Mouse (Mus musculus): ENCODE results near the gene Ndst4. TPM values are rescaled to one million over a fixed set of nuclear protein-coding genes. Genes with fewer than 3 reads are reported as not detected.

Ndst4 gene
- polyA plus RNA-seq, 2 experiments: 0.01 TPM; not detected in 1

DNA sequence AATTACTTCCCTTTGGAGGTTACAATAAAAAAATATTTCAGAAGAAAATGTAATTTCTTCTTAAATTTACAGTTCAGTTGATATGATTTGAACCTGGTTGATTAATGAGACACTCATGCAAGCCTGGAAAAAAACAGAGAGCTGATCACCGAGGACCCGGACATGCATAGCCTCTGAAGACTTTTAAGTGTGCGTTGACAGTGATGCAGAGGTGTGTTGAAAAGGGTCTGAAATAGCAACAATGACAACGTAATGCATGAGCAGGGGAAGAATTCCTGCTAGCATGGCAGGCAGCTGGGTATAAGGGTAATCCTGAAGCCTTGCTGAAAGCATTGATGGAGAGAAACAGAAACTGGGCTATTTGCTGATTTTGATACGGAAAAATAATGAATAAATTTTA is 106.2 kb downstream of the Ndst4 start:
- Histone ChIP-seq H3K4me1 (replicated peaks; ENCODE audit: control insufficient read depth in 2 of 2, insufficient read depth in 2 of 2, low read length in 1 of 2) (no peaks in the 10 kb centered on the region), H3K36me3 (replicated peaks; ENCODE audit: control insufficient read depth, insufficient read depth, low read depth) (no peaks in the 10 kb centered on the region), H3K4me3 (ENCODE audit: insufficient read depth in 1 of 2, low read depth in 2 of 2, low read length in 2 of 2) (no peak overlapping the region), H3K4me2 (ENCODE audit: low read depth) (no peak overlapping the region), H3K27me3 (ENCODE audit: control insufficient read depth, insufficient read depth, low read length) (no peaks in the 10 kb centered on the region), H3K9ac (replicated peaks) (no peak overlapping the region), H3K27ac (no peak overlapping the region), H3K9me3 (ENCODE audit: control insufficient read depth, low read length) (no peaks in the 10 kb centered on the region)
- 66% methylated on average over 5 of the region's 5 CpGs for WGBS (ENCODE audit: insufficient replicate concordance)
- no peak for ATAC-seq (ENCODE audit: insufficient read depth)
- no peak for DNase-seq (ENCODE audit: low read depth in 3 of 3, low spot score in 3 of 3)
- no peak for TF ChIP-seq CTCF (IDR thresholded peaks at IDR 0.05; ENCODE audit: low read depth)

DNA sequence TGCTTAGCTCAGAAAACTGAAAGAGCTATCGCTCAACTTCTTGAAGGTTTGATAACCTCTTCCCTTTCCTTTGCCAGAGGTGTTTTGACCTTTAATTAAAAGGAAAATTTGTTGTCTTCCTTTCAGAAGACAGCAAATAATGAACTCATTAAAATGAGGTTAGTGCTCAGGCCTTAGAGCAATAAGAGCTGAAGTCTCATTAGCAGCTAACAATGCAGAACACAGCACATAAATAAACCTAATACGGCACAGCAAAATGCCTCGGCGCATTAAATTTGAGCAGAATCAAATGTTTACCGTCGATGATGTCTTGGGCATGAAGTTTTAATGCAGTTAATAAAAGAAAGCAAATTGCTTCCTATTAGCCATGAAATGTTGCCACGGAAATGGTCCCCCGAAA is 129.5 kb downstream of the Ndst4 start:
- WGBS (ENCODE audit: insufficient replicate concordance): 72% methylated on average over 8 of the region's 8 CpGs
- Histone ChIP-seq H3K9me3 (ENCODE audit: control insufficient read depth, low read length) (no peaks in the 10 kb centered on the region), H3K9ac (replicated peaks) (no peak overlapping the region), H3K36me3 (replicated peaks; ENCODE audit: control insufficient read depth, insufficient read depth, low read depth) (no peaks in the 10 kb centered on the region), H3K27ac (no peak overlapping the region), H3K4me2 (ENCODE audit: low read depth) (no peak overlapping the region), H3K4me1 (replicated peaks; ENCODE audit: control insufficient read depth in 2 of 2, insufficient read depth in 2 of 2, low read length in 1 of 2) (no peaks in the 10 kb centered on the region), H3K4me3 (ENCODE audit: insufficient read depth in 1 of 2, low read depth in 2 of 2, low read length in 2 of 2) (no peak overlapping the region), H3K27me3 (ENCODE audit: control insufficient read depth, insufficient read depth, low read length) (no peaks in the 10 kb centered on the region)
- DNase-seq (ENCODE audit: low read depth in 3 of 3, low spot score in 3 of 3) (no peak), ATAC-seq (ENCODE audit: insufficient read depth) (no peak)
- TF ChIP-seq CTCF (IDR thresholded peaks at IDR 0.05; ENCODE audit: low read depth) (no peak), EP300 (IDR thresholded peaks at IDR 0.05; ENCODE audit: low read depth) (no peak)

DNA sequence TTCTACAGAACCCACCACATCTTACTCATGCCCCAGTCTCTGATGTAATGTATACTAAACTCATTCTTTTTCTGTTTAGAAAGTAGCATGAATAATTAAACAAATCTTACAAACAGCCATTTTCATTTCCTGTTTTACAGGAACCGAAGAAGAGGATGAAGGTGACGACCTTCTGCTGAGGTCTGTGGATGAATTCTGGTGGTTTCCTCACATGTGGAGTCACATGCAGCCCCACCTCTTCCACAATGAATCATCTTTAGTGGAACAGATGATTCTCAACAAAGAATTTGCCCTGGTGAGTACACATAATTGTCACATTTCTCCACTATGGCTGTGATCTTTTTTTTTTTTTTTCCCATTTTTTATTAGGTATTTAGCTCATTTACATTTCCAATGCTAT is 166.7 kb downstream of the Ndst4 start:
- WGBS (ENCODE audit: insufficient replicate concordance): 61% methylated on average over 2 of the region's 2 CpGs
- TF ChIP-seq CTCF (IDR thresholded peaks at IDR 0.05; ENCODE audit: low read depth): no peak
- TF ChIP-seq EP300 (IDR thresholded peaks at IDR 0.05; ENCODE audit: low read depth): no peak
- no peak overlapping the region for H3K4me2 ChIP-seq (ENCODE audit: low read depth)
- no peak for DNase-seq (ENCODE audit: low read depth in 3 of 3, low spot score in 3 of 3)
- no peaks in the 10 kb centered on the region for H3K36me3 ChIP-seq (replicated peaks; ENCODE audit: control insufficient read depth, insufficient read depth, low read depth)
- no peaks in the 10 kb centered on the region for H3K4me1 ChIP-seq (replicated peaks; ENCODE audit: control insufficient read depth in 2 of 2, insufficient read depth in 2 of 2, low read length in 1 of 2)
- no peak overlapping the region for H3K27ac ChIP-seq
- no peak for ATAC-seq (ENCODE audit: insufficient read depth)
- no peaks in the 10 kb centered on the region for H3K27me3 ChIP-seq (ENCODE audit: control insufficient read depth, insufficient read depth, low read length)
- no peak overlapping the region for H3K4me3 ChIP-seq (ENCODE audit: insufficient read depth in 1 of 2, low read depth in 2 of 2, low read length in 2 of 2)
- no peaks in the 10 kb centered on the region for H3K9me3 ChIP-seq (ENCODE audit: control insufficient read depth, low read length)
- no peak overlapping the region for H3K9ac ChIP-seq (replicated peaks)

DNA sequence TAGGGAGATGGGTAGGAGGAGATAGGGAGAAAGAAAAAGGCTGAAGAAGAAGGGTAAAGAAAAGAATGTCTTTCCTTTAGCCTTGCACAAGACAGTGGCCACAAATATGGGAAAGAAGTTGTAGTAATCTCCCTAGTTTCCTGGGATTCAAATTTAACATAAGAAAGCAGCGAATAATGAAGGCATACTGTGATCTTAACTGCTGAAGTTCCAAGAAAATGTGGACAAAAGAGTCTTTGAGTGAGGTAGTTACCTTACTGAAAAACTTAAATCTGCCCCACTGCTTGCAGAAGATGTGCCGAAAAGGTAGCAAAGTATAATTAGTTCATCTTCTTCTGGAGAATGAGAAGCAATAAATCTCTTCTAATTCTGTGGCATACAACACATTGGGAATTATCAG is 228.4 kb downstream of the Ndst4 start:
- no peak overlapping the region for H3K4me3 ChIP-seq (ENCODE audit: insufficient read depth in 1 of 2, low read depth in 2 of 2, low read length in 2 of 2)
- no peak overlapping the region for H3K27ac ChIP-seq
- WGBS (ENCODE audit: insufficient replicate concordance): 47% methylated on average over 2 of the region's 2 CpGs
- no peak overlapping the region for H3K9ac ChIP-seq (replicated peaks)
- ATAC-seq (ENCODE audit: insufficient read depth) (no peak), DNase-seq (ENCODE audit: low read depth in 3 of 3, low spot score in 3 of 3) (no peak)
- no peaks in the 10 kb centered on the region for H3K9me3 ChIP-seq (ENCODE audit: control insufficient read depth, low read length)
- H3K27me3 ChIP-seq (ENCODE audit: control insufficient read depth, insufficient read depth, low read length): no peaks in the 10 kb centered on the region
- H3K36me3 ChIP-seq (replicated peaks; ENCODE audit: control insufficient read depth, insufficient read depth, low read depth): no peaks in the 10 kb centered on the region
- H3K4me2 ChIP-seq (ENCODE audit: low read depth): no peak overlapping the region
- TF ChIP-seq EP300 (IDR thresholded peaks at IDR 0.05; ENCODE audit: low read depth) (no peak), CTCF (IDR thresholded peaks at IDR 0.05; ENCODE audit: low read depth) (no peak)
- no peaks in the 10 kb centered on the region for H3K4me1 ChIP-seq (replicated peaks; ENCODE audit: control insufficient read depth in 2 of 2, insufficient read depth in 2 of 2, low read length in 1 of 2)

DNA sequence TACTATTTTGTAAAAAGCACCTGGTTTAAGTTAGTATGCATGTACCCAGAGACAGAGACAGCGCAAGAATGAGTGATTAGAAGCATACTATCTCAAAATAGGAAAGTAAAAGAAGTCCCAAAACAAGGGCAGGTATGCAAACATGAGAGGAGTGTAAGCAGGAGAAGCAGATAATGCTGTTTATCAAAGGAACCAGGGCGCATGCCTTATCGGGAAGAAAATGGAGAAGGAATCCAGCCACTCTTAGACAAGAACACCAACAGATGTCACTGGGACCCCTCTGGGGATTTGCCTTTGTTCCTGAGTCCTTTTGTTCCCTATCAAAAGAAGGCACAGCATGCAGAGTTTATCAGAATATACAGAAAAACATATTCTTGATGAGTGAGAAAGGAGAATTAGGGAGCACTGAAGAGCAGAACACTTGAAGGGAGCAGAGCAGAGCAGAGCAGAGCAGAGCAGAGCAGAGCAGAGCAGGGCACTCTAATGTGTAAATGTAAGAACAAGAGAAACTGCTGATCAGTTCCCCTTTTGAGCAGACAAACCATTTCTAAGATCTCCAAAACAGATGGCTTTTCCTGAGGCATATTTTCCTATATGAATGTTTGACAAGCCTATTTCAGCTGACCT is 251.2 kb downstream of the Ndst4 start:
- Histone ChIP-seq H3K4me2 (ENCODE audit: low read depth) (no peak overlapping the region), H3K9me3 (ENCODE audit: control insufficient read depth, low read length) (no peaks in the 10 kb centered on the region), H3K27ac (no peak overlapping the region), H3K9ac (replicated peaks) (no peak overlapping the region), H3K4me1 (replicated peaks; ENCODE audit: control insufficient read depth in 2 of 2, insufficient read depth in 2 of 2, low read length in 1 of 2) (no peaks in the 10 kb centered on the region), H3K27me3 (ENCODE audit: control insufficient read depth, insufficient read depth, low read length) (no peaks in the 10 kb centered on the region), H3K36me3 (replicated peaks; ENCODE audit: control insufficient read depth, insufficient read depth, low read depth) (no peaks in the 10 kb centered on the region), H3K4me3 (ENCODE audit: insufficient read depth in 1 of 2, low read depth in 2 of 2, low read length in 2 of 2) (no peak overlapping the region)
- ATAC-seq (ENCODE audit: insufficient read depth) (no peak), DNase-seq (ENCODE audit: low read depth in 3 of 3, low spot score in 3 of 3) (no peak)
- TF ChIP-seq CTCF (IDR thresholded peaks at IDR 0.05; ENCODE audit: low read depth) (no peak), EP300 (IDR thresholded peaks at IDR 0.05; ENCODE audit: low read depth) (no peak)
- 33% methylated on average over 3 of the region's 3 CpGs for whole genome bisulfite sequencing (ENCODE audit: insufficient replicate concordance)
